Mouse (Mus musculus): ENCODE data around the gene Akap2. TPM values are rescaled to one million over a fixed set of nuclear protein-coding genes. Genes with fewer than 3 reads are reported as not detected.

Gene Akap2
- polyA plus RNA-seq, 1 experiment from 2014 or later, result 24.6 TPM

GRCm38 (mm10) chr4:57937292-57937691 lies 219.8 kb downstream of the Akap2 start:
- ATAC-seq (ENCODE audit: insufficient number of reproducible peaks, low FRiP score, low TSS enrichment, low read depth), result no peak
- no peak overlapping the region for H3K4me3 ChIP-seq (replicated peaks)
- H3K9me3 ChIP-seq (replicated peaks), result no peaks in the 10 kb centered on the region
- WGBS, result 78% methylated on average over 6 of the region's 6 CpGs
- no peaks in the 10 kb centered on the region for H3K27me3 ChIP-seq
- no peak overlapping the region for H3K27ac ChIP-seq (replicated peaks)
- H3K4me1 ChIP-seq, result no peaks in the 10 kb centered on the region
- H3K4me2 ChIP-seq (replicated peaks), result no peak overlapping the region
- no peaks in the 10 kb centered on the region; the same call in 1 of the 2 replicates for H3K36me3 ChIP-seq
- no peak overlapping the region for H3K9ac ChIP-seq

GRCm38 (mm10) chr4:57940631-57941030 lies 223.2 kb downstream of the Akap2 start:
- no peaks in the 10 kb centered on the region for H3K9me3 ChIP-seq (replicated peaks)
- ATAC-seq (ENCODE audit: insufficient number of reproducible peaks, low FRiP score, low TSS enrichment, low read depth), result no peak
- H3K4me3 ChIP-seq (replicated peaks), result no peak overlapping the region
- no peak overlapping the region for H3K4me2 ChIP-seq (replicated peaks)
- WGBS, result 83% methylated on average over 4 of the region's 4 CpGs
- H3K36me3 ChIP-seq, result peaks cover 21% of the 10 kb centered on the region
- no peak overlapping the region for H3K27ac ChIP-seq (replicated peaks)
- H3K27me3 ChIP-seq, result no peaks in the 10 kb centered on the region
- no peaks in the 10 kb centered on the region for H3K4me1 ChIP-seq
- H3K9ac ChIP-seq, result no peak overlapping the region

GRCm38 (mm10) chr4:57942892-57943291 lies 225.4 kb downstream of the Akap2 start:
- Histone ChIP-seq H3K36me3 (peaks cover 35% of the 10 kb centered on the region), H3K27ac (replicated peaks) (no peak overlapping the region), H3K9me3 (replicated peaks) (no peaks in the 10 kb centered on the region), H3K4me1 (no peaks in the 10 kb centered on the region), H3K4me2 (replicated peaks) (no peak overlapping the region), H3K27me3 (no peaks in the 10 kb centered on the region), H3K9ac (no peak overlapping the region), H3K4me3 (replicated peaks) (no peak overlapping the region)
- no peak for ATAC-seq (ENCODE audit: insufficient number of reproducible peaks, low FRiP score, low TSS enrichment, low read depth)
- WGBS, result 94% methylated on average over 2 of the region's 2 CpGs

Other genes with a start within 250 kb of the Akap2 start
- gene Pakap, start 149.5 kb upstream of the Akap2 start, polyA plus RNA-seq (2015; fragmentation: Nextera tagmentation; extraction: Ambion mirVana), result 24.8 and 27.6 TPM in 2 replicates
- gene D630039A03Rik, start 198.6 kb downstream of the Akap2 start, polyA plus RNA-seq (2015; fragmentation: Nextera tagmentation; extraction: Ambion mirVana), result 0.31 and 0.41 TPM in 2 replicates
- gene Txn1, start 238.8 kb downstream of the Akap2 start, polyA plus RNA-seq (2015; fragmentation: Nextera tagmentation; extraction: Ambion mirVana), result 385 and 393 TPM in 2 replicates

Measured in embryonic facial prominence, embryonic 15.5 days (tissue).